Mouse (Mus musculus) MEL (cell line): ENCODE results near the gene Ppm1m. TPM values are rescaled to one million over a fixed set of nuclear protein-coding genes. Genes with fewer than 3 reads are reported as not detected.

ENCODE experiments used
- DNase-seq: peaks from one replicate; pipeline ENCODE4 v3.0.0; 2011; ENCODE audit warnings: low read depth, low spot score
- H3K27ac ChIP-seq: 2 replicates; pipeline ENCODE4 v1.5.1; 2012; ENCODE audit warnings: low read depth, mild to moderate bottlenecking, control low read depth, low read length, moderate library complexity; ENCODE audit not compliant: control insufficient read depth
- H3K27me3 ChIP-seq, 2 experiments: fragments of 150-350 bp in 1 of 2; sonication (generic) in 1 of 2; 2 replicates each; pipeline ENCODE4 v1.6.1; 2012; ENCODE audit warnings: low read length in 2 of 2, mild to moderate bottlenecking in 2 of 2, improper control_type of control experiment in 1 of 2, moderate library complexity in 1 of 2; ENCODE audit not compliant: insufficient read depth in 2 of 2, control insufficient read depth in 1 of 2
- H3K36me3 ChIP-seq, 2 experiments: 2 replicates each; pipeline ENCODE4 v1.6.1; 2012 to 2014; ENCODE audit warnings: low read length in 2 of 2, improper control_type of control experiment in 1 of 2, inconsistent platforms in 1 of 2, mild to moderate bottlenecking in 1 of 2; ENCODE audit not compliant: insufficient read depth in 2 of 2, control insufficient read depth in 1 of 2
- H3K4me1 ChIP-seq, 2 experiments: fragments of 150-350 bp in 1 of 2; sonication (generic) in 1 of 2; 2 replicates each; pipeline ENCODE4 v1.6.1; 2012; ENCODE audit warnings: low read length in 2 of 2, improper control_type of control experiment in 1 of 2, mild to moderate bottlenecking in 1 of 2; ENCODE audit not compliant: insufficient read depth in 2 of 2, control insufficient read depth in 1 of 2
- H3K4me3 ChIP-seq, 2 experiments: fragments of 150-350 bp in 1 of 2; sonication (generic) in 1 of 2; 2 replicates each; pipeline ENCODE4 v1.5.1; 2012; ENCODE audit warnings: low read depth in 2 of 2, low read length in 2 of 2, mild to moderate bottlenecking in 2 of 2, moderate library complexity in 2 of 2, control low read depth in 1 of 2, improper control_type of control experiment in 1 of 2; ENCODE audit not compliant: control insufficient read depth in 1 of 2, insufficient read depth in 1 of 2
- H3K79me2 ChIP-seq: 2 replicates; pipeline ENCODE4 v1.6.1; 2012; ENCODE audit warnings: mild to moderate bottlenecking, low read length, moderate library complexity; ENCODE audit not compliant: control insufficient read depth, poor library complexity, insufficient read depth
- H3K9ac ChIP-seq: 2 replicates; pipeline ENCODE4 v1.6.1; 2012; ENCODE audit warnings: low read depth, mild to moderate bottlenecking, control low read depth, low read length, moderate library complexity; ENCODE audit not compliant: control insufficient read depth, poor library complexity, severe bottlenecking
- H3K9me3 ChIP-seq: fragments of 150-350 bp; sonication (generic); replicated peaks from 2 replicates; pipeline ENCODE4 v1.6.1; 2012; ENCODE audit warnings: mild to moderate bottlenecking, low read length, improper control_type of control experiment, moderate library complexity; ENCODE audit not compliant: insufficient read depth
- BHLHE40 ChIP-seq: IDR thresholded peaks from 2 replicates; pipeline ENCODE4 v1.6.1; 2012; ENCODE audit warnings: low read depth, mild to moderate bottlenecking, inconsistent platforms, low read length, improper control_type of control experiment, borderline replicate concordance
- CTCF ChIP-seq, 3 experiments: IDR thresholded peaks in 2 of 3; conservative IDR thresholded peaks in 1 of 3; 2 replicates each; pipeline ENCODE4 v1.5.1; 2011 to 2012; ENCODE audit warnings: low read length in 3 of 3, low read depth in 2 of 3, mild to moderate bottlenecking in 2 of 3, improper control_type of control experiment in 1 of 3, inconsistent platforms in 1 of 3, mixed read lengths in 1 of 3, moderate library complexity in 1 of 3; ENCODE audit not compliant: control insufficient read depth in 1 of 3, insufficient read depth in 1 of 3, poor library complexity in 1 of 3, severe bottlenecking in 1 of 3
- E2F4 ChIP-seq: IDR thresholded peaks from 2 replicates; pipeline ENCODE4 v1.6.1; 2011; ENCODE audit warnings: low read depth, low read length, improper control_type of control experiment, borderline replicate concordance
- EP300 ChIP-seq, 2 experiments: IDR thresholded peaks; 2 replicates each; pipeline ENCODE4 v1.6.1; 2011; ENCODE audit warnings: improper control_type of control experiment in 2 of 2, low read length in 2 of 2, low read depth in 1 of 2, mild to moderate bottlenecking in 1 of 2
- ETS1 ChIP-seq: IDR thresholded peaks from 2 replicates; pipeline ENCODE4 v1.6.1; 2012; ENCODE audit warnings: low read depth, mild to moderate bottlenecking, inconsistent platforms, low read length, improper control_type of control experiment, moderate library complexity
- GATA1 ChIP-seq: IDR thresholded peaks from 2 replicates; pipeline ENCODE4 v1.6.1; 2011; ENCODE audit warnings: low read depth, low read length, improper control_type of control experiment
- KAT2A ChIP-seq: conservative IDR thresholded peaks from 2 replicates; pipeline ENCODE4 v1.6.1; 2012; ENCODE audit warnings: low read depth, low read length, improper control_type of control experiment, inconsistent platforms
- MAFK ChIP-seq: IDR thresholded peaks from 2 replicates; pipeline ENCODE4 v1.6.1; 2011; ENCODE audit warnings: low read depth, mild to moderate bottlenecking, low read length, improper control_type of control experiment, borderline replicate concordance
- MAZ ChIP-seq: IDR thresholded peaks from 2 replicates; pipeline ENCODE4 v1.6.1; 2012; ENCODE audit warnings: low read depth, mild to moderate bottlenecking, inconsistent platforms, low read length, improper control_type of control experiment
- MEF2A ChIP-seq: IDR thresholded peaks from 2 replicates; pipeline ENCODE4 v1.6.1; 2014; ENCODE audit warnings: low read depth, mild to moderate bottlenecking, inconsistent platforms, low read length, improper control_type of control experiment; ENCODE audit not compliant: poor library complexity, insufficient replicate concordance, severe bottlenecking; ENCODE audit errors: extremely low read depth
- NELFE ChIP-seq: IDR thresholded peaks from 2 replicates; pipeline ENCODE4 v1.6.1; 2011; ENCODE audit warnings: low read depth, low read length, improper control_type of control experiment
- NRF1 ChIP-seq: IDR thresholded peaks from 2 replicates; pipeline ENCODE4 v1.6.1; 2014; ENCODE audit warnings: low read depth, mild to moderate bottlenecking, inconsistent platforms, low read length, improper control_type of control experiment, moderate library complexity; ENCODE audit not compliant: poor library complexity, insufficient read depth, severe bottlenecking
- POLR2A ChIP-seq, 2 experiments: IDR thresholded peaks; 2 replicates each; pipeline ENCODE4 v1.6.1; 2011 to 2012; ENCODE audit warnings: low read length in 2 of 2, mild to moderate bottlenecking in 2 of 2, control low read depth in 1 of 2, improper control_type of control experiment in 1 of 2, low read depth in 1 of 2, moderate library complexity in 1 of 2; ENCODE audit not compliant: control insufficient read depth in 1 of 2, insufficient read depth in 1 of 2, poor library complexity in 1 of 2
- SMC3 ChIP-seq: IDR thresholded peaks from 2 replicates; pipeline ENCODE4 v1.6.1; 2011; ENCODE audit warnings: low read depth, low read length, improper control_type of control experiment
- TAL1 ChIP-seq: IDR thresholded peaks from 2 replicates; pipeline ENCODE4 v1.6.1; 2012; ENCODE audit warnings: mild to moderate bottlenecking, inconsistent platforms, low read length, moderate library complexity, mixed read lengths
- TBP ChIP-seq: IDR thresholded peaks from 2 replicates; pipeline ENCODE4 v1.8.0; 2011; ENCODE audit warnings: low read depth, low read length, improper control_type of control experiment
- TCF12 ChIP-seq: IDR thresholded peaks from 2 replicates; pipeline ENCODE4 v1.6.1; 2014; ENCODE audit warnings: low read depth, mild to moderate bottlenecking, inconsistent platforms, low read length, improper control_type of control experiment, moderate library complexity
- UBTF ChIP-seq: IDR thresholded peaks from 2 replicates; pipeline ENCODE4 v1.6.1; 2012; ENCODE audit warnings: low read depth, mild to moderate bottlenecking, inconsistent platforms, low read length, improper control_type of control experiment, moderate library complexity, borderline replicate concordance; ENCODE audit not compliant: insufficient read depth
- USF2 ChIP-seq, 2 experiments: IDR thresholded peaks; 2 replicates each; pipeline ENCODE4 v1.6.1; 2011 to 2012; ENCODE audit warnings: improper control_type of control experiment in 2 of 2, low read length in 2 of 2, borderline replicate concordance in 1 of 2, inconsistent platforms in 1 of 2, low read depth in 1 of 2, mild to moderate bottlenecking in 1 of 2; ENCODE audit not compliant: insufficient read depth in 1 of 2
- ZC3H11A ChIP-seq: IDR thresholded peaks from 2 replicates; pipeline ENCODE4 v1.6.1; 2012; ENCODE audit warnings: low read depth, mild to moderate bottlenecking, inconsistent platforms, low read length, improper control_type of control experiment
- ZKSCAN1 ChIP-seq: IDR thresholded peaks from 2 replicates; pipeline ENCODE4 v1.6.1; 2012; ENCODE audit warnings: low read depth, mild to moderate bottlenecking, inconsistent platforms, low read length, improper control_type of control experiment, moderate library complexity
- polyA plus RNA-seq, 2 experiments: library from polyadenylated mRNA; stranded (reverse) in 1 of 2; unstranded in 1 of 2; fragments of >175 nt in 1 of 2; fragments of >200 nt in 1 of 2; gene quantifications; 2 replicates each; pipeline versions ENCODE4 v1.2.1 to v1.2.4; 2012; ENCODE audit warnings: low replicate concordance in 2 of 2, low read depth in 1 of 2; ENCODE audit not compliant: insufficient read length in 2 of 2, insufficient read depth in 1 of 2, missing spikeins in 1 of 2
- total RNA-seq: library from RNA; depleted of rRNA; stranded (reverse); fragments of 300-350 nt; gene quantifications from 2 replicates; pipeline ENCODE4 v1.2.3, GENCODE M21; 2012

Ppm1m gene
- total and polyA plus RNA-seq, 3 experiments, result 34.2 to 47.2 TPM; not detected in 1

DNA sequence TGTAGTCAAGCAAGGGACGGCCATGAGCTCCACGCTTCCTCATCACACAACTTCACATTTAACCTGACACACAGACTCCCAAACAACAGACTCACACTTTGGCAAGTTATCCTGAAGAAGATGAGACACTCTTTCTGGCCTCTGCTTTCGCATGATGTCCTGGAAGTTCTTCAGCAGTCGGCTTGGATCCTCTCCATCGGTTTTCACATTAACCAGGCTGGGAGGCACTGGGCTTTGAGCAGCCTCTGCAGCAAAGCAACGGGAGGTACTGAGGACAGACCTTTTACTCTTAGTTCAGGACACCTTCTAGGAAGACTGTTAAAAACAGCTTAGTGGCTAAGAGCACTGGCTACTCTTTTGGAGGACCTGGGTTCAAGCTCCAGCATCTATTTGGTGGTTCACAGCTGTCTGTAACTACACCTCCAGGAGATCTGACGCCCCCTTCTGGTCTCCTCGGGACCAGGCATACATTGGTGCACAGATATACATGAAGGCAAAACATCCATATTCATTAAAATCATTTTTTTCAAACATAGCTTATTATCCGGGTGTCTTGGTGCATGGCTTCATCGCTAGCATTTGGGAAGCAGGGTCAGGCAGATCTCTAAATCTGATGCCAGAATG is 42.1 kb upstream of the Ppm1m start:
- Histone ChIP-seq H3K79me2 (no peaks in the 10 kb centered on the region), H3K4me1 (peaks cover 0 to 2% of the 10 kb centered on the region in 2 experiments; a peak in 1 of 4 replicates), H3K27ac (no peak overlapping the region), H3K4me3 (no peak overlapping the region), H3K27me3 (no peaks in the 10 kb centered on the region), H3K9me3 (no peaks in the 10 kb centered on the region), H3K36me3 (peaks cover 0 to 7% of the 10 kb centered on the region in 2 experiments; a peak in 1 of 4 replicates), H3K9ac (no peak overlapping the region)
- peak; percentile 33 for DNase-seq
- TF ChIP-seq ZKSCAN1 (no peak), CTCF (IDR thresholded peaks at IDR 0.05 in 2 of 3, conservative IDR thresholded peaks at IDR 0.05 in 1 of 3; ENCODE audit: control insufficient read depth in 1 of 3, insufficient read depth in 1 of 3, low read depth in 2 of 3, low read length in 3 of 3, poor library complexity in 1 of 3, severe bottlenecking in 1 of 3) (peak; percentile 28 to 42 (median 40); a peak in 5 of 6 replicates), EP300 (IDR thresholded peaks at IDR 0.05; ENCODE audit: low read depth in 1 of 2, low read length in 2 of 2) (no peak), GATA1 (no peak)

DNA sequence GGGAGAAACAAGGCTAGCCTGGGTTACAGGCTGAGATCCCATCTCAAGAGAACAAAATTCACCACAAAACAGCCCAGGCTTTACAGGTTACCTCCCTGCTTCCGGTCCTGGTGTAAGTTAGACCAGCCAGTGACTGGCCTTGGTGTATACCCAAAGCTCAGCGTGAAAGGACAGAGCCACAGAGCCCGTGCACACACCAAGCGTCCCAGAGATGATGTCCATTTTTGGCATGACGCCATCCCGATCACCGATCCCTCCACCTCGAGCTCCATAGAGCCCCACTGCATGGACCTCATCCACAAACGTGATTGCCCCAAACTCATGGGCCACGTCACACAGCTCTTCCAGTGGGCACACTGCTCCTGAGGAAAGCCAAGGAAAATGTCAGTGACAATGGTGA is 38.3 kb upstream of the Ppm1m start:
- Histone ChIP-seq H3K27me3 (no peaks in the 10 kb centered on the region), H3K27ac (no peak overlapping the region), H3K9ac (no peak overlapping the region), H3K79me2 (no peaks in the 10 kb centered on the region), H3K9me3 (no peaks in the 10 kb centered on the region), H3K4me1 (no peaks in the 10 kb centered on the region), H3K36me3 (peaks cover 0 to 7% of the 10 kb centered on the region in 2 experiments; a peak in 1 of 4 replicates), H3K4me3 (no peak overlapping the region)
- DNase-seq, result no peak
- TF ChIP-seq EP300 (IDR thresholded peaks at IDR 0.05; ENCODE audit: low read depth in 1 of 2, low read length in 2 of 2) (no peak), TBP (no peak), E2F4 (no peak), MEF2A (no peak), NELFE (no peak), KAT2A (no peak), NRF1 (no peak), TCF12 (no peak), CTCF (IDR thresholded peaks at IDR 0.05 in 2 of 3, conservative IDR thresholded peaks at IDR 0.05 in 1 of 3; ENCODE audit: control insufficient read depth in 1 of 3, insufficient read depth in 1 of 3, low read depth in 2 of 3, low read length in 3 of 3, poor library complexity in 1 of 3, severe bottlenecking in 1 of 3) (no peak), MAZ (no peak), USF2 (IDR thresholded peaks at IDR 0.05; ENCODE audit: borderline replicate concordance in 1 of 2, insufficient read depth in 1 of 2, low read depth in 1 of 2, low read length in 2 of 2) (no peak), ETS1 (no peak), POLR2A (IDR thresholded peaks at IDR 0.05; ENCODE audit: control insufficient read depth in 1 of 2, insufficient read depth in 1 of 2, low read depth in 1 of 2, low read length in 2 of 2, poor library complexity in 1 of 2) (no peak), UBTF (no peak), ZC3H11A (no peak), SMC3 (no peak), TAL1 (no peak), BHLHE40 (no peak), MAFK (no peak)
